7 mouse cellular contexts compared by ENCODE assay signal in the genomic region with DNA sequence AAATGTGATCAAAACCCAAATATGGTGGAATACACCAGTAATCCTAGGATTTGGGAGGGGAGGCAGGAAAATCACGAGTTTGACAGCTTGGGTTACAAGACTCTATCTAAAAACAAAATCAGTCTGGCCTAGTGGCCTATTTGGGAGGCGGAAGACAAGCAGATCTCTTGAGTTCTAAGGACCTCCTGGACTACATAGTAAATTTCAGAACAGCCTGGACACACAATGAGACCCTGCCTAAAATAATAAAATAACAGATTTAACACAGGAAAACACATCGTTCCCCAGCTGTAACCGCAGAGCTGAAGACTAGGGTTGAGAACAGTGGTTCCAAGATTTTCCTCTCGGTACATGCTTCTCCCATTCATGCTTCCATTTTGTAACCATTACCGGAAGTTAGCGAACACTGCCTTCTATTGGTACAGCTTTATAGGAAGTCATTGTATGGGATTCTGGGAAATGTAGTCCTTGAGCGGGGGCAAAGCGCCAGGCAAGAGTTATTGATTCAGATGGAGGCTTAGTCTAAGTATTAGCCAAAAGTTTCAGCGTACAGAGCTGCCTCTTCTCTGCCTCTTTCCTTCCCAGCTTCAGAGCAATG. TPM values are rescaled to one million over a fixed set of nuclear protein-coding genes. Genes with fewer than 3 reads are reported as not detected.
A peak's percentile ranks its signal among the peaks of the same experiment; 100 is the strongest.
DNase-seq lines count a peak whose midpoint lies in the region; ATAC-seq and TF ChIP-seq lines count a peak whose summit lies in the region.

No protein-coding gene starts in this region.

- ATAC-seq in forebrain, postnatal 0 days: peak; percentile 97
- ATAC-seq in hindbrain, embryonic 12.5 days (ENCODE audit: low FRiP score): peak; percentile 82
- ATAC-seq in lung, embryonic 15.5 days (ENCODE audit: borderline replicate concordance, extremely low read depth, low FRiP score, low TSS enrichment): peak; percentile 85

- H3K9ac ChIP-seq in forebrain, postnatal 0 days: no peak overlapping the region
- no peak overlapping the region; the same call in 1 of the 2 replicates for H3K9ac ChIP-seq in hindbrain, embryonic 12.5 days
- H3K9ac ChIP-seq in lung, embryonic 15.5 days: no peak overlapping the region

- DNase-seq in T-cell, adult 2 months (ENCODE audit: low spot score): peak; percentile 53
- peak; percentile 61 for DNase-seq in cerebellum, adult 11 months
- DNase-seq in forebrain, postnatal 0 days: peak; percentile 91
- peak; percentile 86 for DNase-seq in layer of hippocampus, adult 9-11 months

- peak overlapping the region; percentile 28 for H3K4me3 ChIP-seq in forebrain, postnatal 0 days (ENCODE audit: low read depth, low read length)
- peak overlapping the region; percentile 42 for H3K4me3 ChIP-seq in hindbrain, embryonic 12.5 days
- H3K4me3 ChIP-seq in lung, embryonic 15.5 days: peak overlapping the region; percentile 41
- H3K4me3 ChIP-seq in olfactory bulb, adult 2 months (ENCODE audit: insufficient read depth, low read depth, low read length): peak overlapping the region; percentile 19

- H3K4me2 ChIP-seq in forebrain, postnatal 0 days (ENCODE audit: low read depth): peak overlapping the region; percentile 36
- H3K4me2 ChIP-seq in hindbrain, embryonic 12.5 days (replicated peaks): peak overlapping the region; percentile 53
- peak overlapping the region; percentile 54 for H3K4me2 ChIP-seq in lung, embryonic 15.5 days

- H3K27ac ChIP-seq in forebrain, postnatal 0 days (ENCODE audit: low read depth, low read length): 0 out of 2 replicates have a peak overlapping the region, but pooled peaks have one; percentile 30
- H3K27ac ChIP-seq in hindbrain, embryonic 12.5 days: no peak overlapping the region
- H3K27ac ChIP-seq in lung, embryonic 15.5 days: no peak overlapping the region
- no peak overlapping the region for H3K27ac ChIP-seq in olfactory bulb, adult 2 months (ENCODE audit: insufficient read depth, low read depth, low read length)

- no peaks in the 10 kb centered on the region for H3K4me1 ChIP-seq in forebrain, postnatal 0 days (ENCODE audit: insufficient read depth)
- no peaks in the 10 kb centered on the region; the same call in 1 of the 2 replicates for H3K4me1 ChIP-seq in hindbrain, embryonic 12.5 days
- 0 out of 2 replicates have a peak, but pooled peaks cover 4% of the 10 kb centered on the region for H3K4me1 ChIP-seq in lung, embryonic 15.5 days
- peaks cover 2% of the 10 kb centered on the region for H3K4me1 ChIP-seq in olfactory bulb, adult 2 months (ENCODE audit: control insufficient read depth, insufficient read depth, low read length)

- no peak for TF ChIP-seq POLR2A in olfactory bulb, adult 2 months (IDR thresholded peaks at IDR 0.05; ENCODE audit: insufficient read depth, low read depth, low read length)

- no peaks in the 10 kb centered on the region for H3K36me3 ChIP-seq in forebrain, postnatal 0 days (ENCODE audit: insufficient read depth)
- H3K36me3 ChIP-seq in hindbrain, embryonic 12.5 days: no peaks in the 10 kb centered on the region
- H3K36me3 ChIP-seq in lung, embryonic 15.5 days: no peaks in the 10 kb centered on the region

- WGBS in forebrain, postnatal 0 days: 14% methylated on average over 10 of the region's 10 CpGs
- 16% methylated on average over 10 of the region's 10 CpGs for WGBS in hindbrain, embryonic 12.5 days
- WGBS in lung, embryonic 15.5 days: 17% methylated on average over 10 of the region's 10 CpGs
- 12% methylated on average over 10 of the region's 10 CpGs for WGBS in olfactory bulb, adult 2 months

- TF ChIP-seq CTCF in forebrain, postnatal 0 days (IDR thresholded peaks at IDR 0.05; ENCODE audit: low read depth): peak; percentile 53
- TF ChIP-seq CTCF in olfactory bulb, adult 2 months (IDR thresholded peaks at IDR 0.05; ENCODE audit: insufficient read depth, low read depth, low read length): no peak

- H3K27me3 ChIP-seq in forebrain, postnatal 0 days (ENCODE audit: insufficient read depth, low read length): peaks cover 8% of the 10 kb centered on the region
- H3K27me3 ChIP-seq in hindbrain, embryonic 12.5 days: peaks cover 17% of the 10 kb centered on the region
- H3K27me3 ChIP-seq in lung, embryonic 15.5 days: peaks cover 7% of the 10 kb centered on the region; the same call in 1 of the 2 replicates

- H3K9me3 ChIP-seq in forebrain, postnatal 0 days (ENCODE audit: low read length): no peaks in the 10 kb centered on the region
- H3K9me3 ChIP-seq in hindbrain, embryonic 12.5 days (replicated peaks): no peaks in the 10 kb centered on the region
- H3K9me3 ChIP-seq in lung, embryonic 15.5 days: no peaks in the 10 kb centered on the region

RNA-seq across cellular contexts. Expression of gene Rab3d, which starts 16.7 kb away (rescaled TPM):
- 23.7 and 26.7 TPM in 2 replicates for total RNA-seq in forebrain, postnatal 0 days (2014; rRNA removed)
- 23.0 and 28.7 TPM in 2 replicates for polyA plus RNA-seq in forebrain, postnatal 0 days (2015; fragmentation: Nextera tagmentation; extraction: Ambion mirVana)
- polyA plus RNA-seq in hindbrain, embryonic 12.5 days (2016; fragmentation: Nextera tagmentation; extraction: Ambion mirVana): 15.5 and 16.3 TPM in 2 replicates
- 15.3 and 20.2 TPM in 2 replicates for polyA plus RNA-seq in lung, embryonic 15.5 days (2015; fragmentation: Nextera tagmentation; extraction: Ambion mirVana)
- not detected in 2 replicates for polyA plus RNA-seq in olfactory bulb, adult 2 months (2012; ENCODE audit: insufficient read depth, insufficient read length, low replicate concordance, missing spikeins)

RNA-seq across cellular contexts. Expression of gene Ccdc159, which starts 25.9 kb away (rescaled TPM):
- 8.6 and 13.6 TPM in 2 replicates for total RNA-seq in forebrain, postnatal 0 days (2014; rRNA removed)
- 3.5 and 4.1 TPM in 2 replicates for polyA plus RNA-seq in forebrain, postnatal 0 days (2015; fragmentation: Nextera tagmentation; extraction: Ambion mirVana)
- 8.8 and 9.2 TPM in 2 replicates for polyA plus RNA-seq in hindbrain, embryonic 12.5 days (2016; fragmentation: Nextera tagmentation; extraction: Ambion mirVana)
- 3.2 and 4.6 TPM in 2 replicates for polyA plus RNA-seq in lung, embryonic 15.5 days (2015; fragmentation: Nextera tagmentation; extraction: Ambion mirVana)
- not detected in 2 replicates for polyA plus RNA-seq in olfactory bulb, adult 2 months (2012; ENCODE audit: insufficient read depth, insufficient read length, low replicate concordance, missing spikeins)

RNA-seq across cellular contexts. Expression of gene Tmem205, which starts 26.0 kb away (rescaled TPM):
- total RNA-seq in forebrain, postnatal 0 days (2014; rRNA removed): 42.0 and 47.1 TPM in 2 replicates
- 52.8 and 65.9 TPM in 2 replicates for polyA plus RNA-seq in forebrain, postnatal 0 days (2015; fragmentation: Nextera tagmentation; extraction: Ambion mirVana)
- 37.0 and 37.5 TPM in 2 replicates for polyA plus RNA-seq in hindbrain, embryonic 12.5 days (2016; fragmentation: Nextera tagmentation; extraction: Ambion mirVana)
- 51.9 and 52.6 TPM in 2 replicates for polyA plus RNA-seq in lung, embryonic 15.5 days (2015; fragmentation: Nextera tagmentation; extraction: Ambion mirVana)
- polyA plus RNA-seq in olfactory bulb, adult 2 months (2012; ENCODE audit: insufficient read depth, insufficient read length, low replicate concordance, missing spikeins): not detected in 2 replicates

RNA-seq across cellular contexts. Expression of gene Plppr2, which starts 35.5 kb away (rescaled TPM):
- total RNA-seq in forebrain, postnatal 0 days (2014; rRNA removed): 97.9 and 108 TPM in 2 replicates
- polyA plus RNA-seq in forebrain, postnatal 0 days (2015; fragmentation: Nextera tagmentation; extraction: Ambion mirVana): 122 and 144 TPM in 2 replicates
- polyA plus RNA-seq in hindbrain, embryonic 12.5 days (2016; fragmentation: Nextera tagmentation; extraction: Ambion mirVana): 48.3 and 54.9 TPM in 2 replicates
- 7.8 and 8.0 TPM in 2 replicates for polyA plus RNA-seq in lung, embryonic 15.5 days (2015; fragmentation: Nextera tagmentation; extraction: Ambion mirVana)
- polyA plus RNA-seq in olfactory bulb, adult 2 months (2012; ENCODE audit: insufficient read depth, insufficient read length, low replicate concordance, missing spikeins): not detected in 2 replicates

RNA-seq across cellular contexts. Expression of gene Dock6, which starts 48.9 kb away (rescaled TPM):
- 6.0 and 15.2 TPM in 2 replicates for total RNA-seq in forebrain, postnatal 0 days (2014; rRNA removed)
- 5.7 and 8.3 TPM in 2 replicates for polyA plus RNA-seq in forebrain, postnatal 0 days (2015; fragmentation: Nextera tagmentation; extraction: Ambion mirVana)
- polyA plus RNA-seq in hindbrain, embryonic 12.5 days (2016; fragmentation: Nextera tagmentation; extraction: Ambion mirVana): 21.6 and 24.4 TPM in 2 replicates
- polyA plus RNA-seq in lung, embryonic 15.5 days (2015; fragmentation: Nextera tagmentation; extraction: Ambion mirVana): 62.0 and 68.0 TPM in 2 replicates
- polyA plus RNA-seq in olfactory bulb, adult 2 months (2012; ENCODE audit: insufficient read depth, insufficient read length, low replicate concordance, missing spikeins): not detected in 2 replicates

Comparison
In these comparisons a context has a peak if more than half of its experiments do, and no peak if none do; other contexts are left out.
1. RNA of gene Rab3d, which starts 16.7 kb away (polyA plus RNA-seq): 23.0 to 28.7 TPM in forebrain, postnatal 0 days, 15.3 to 20.2 TPM in lung, embryonic 15.5 days and 15.5 to 16.3 TPM in hindbrain, embryonic 12.5 days; not detected in olfactory bulb, adult 2 months; every median in the first group is over 10 times any median in the second.
2. RNA of gene Tmem205, which starts 26.0 kb away (polyA plus RNA-seq): 52.8 to 65.9 TPM in forebrain, postnatal 0 days, 51.9 to 52.6 TPM in lung, embryonic 15.5 days and 37.0 to 37.5 TPM in hindbrain, embryonic 12.5 days; not detected in olfactory bulb, adult 2 months; every median in the first group is over 10 times any median in the second.
3. Peak in every context shown above with its lines, with median percentiles within 50 percentile points of each other: DNase-seq, ATAC-seq, H3K4me2 ChIP-seq and H3K4me3 ChIP-seq.